Mouse (Mus musculus) forebrain, postnatal 0 days (tissue): ENCODE results near the gene Kcnk1. TPM values are rescaled to one million over a fixed set of nuclear protein-coding genes. Genes with fewer than 3 reads are reported as not detected.

Experiments used
- ATAC-seq: fragments of 200-750 bp; cut with Nextera tagmentation; 2 replicates; pipeline ENCODE4 v1.8.0; 2017; ENCODE audit warnings: mild to moderate bottlenecking, moderate library complexity
- DNase-seq: peaks from one replicate; pipeline ENCODE4 v3.0.0-alpha.2; 2015
- H3K27ac ChIP-seq: fragments of 300-500 bp; sonication (generic); 2 replicates; pipeline ENCODE4 v1.5.1; 2014; ENCODE audit warnings: low read depth, mild to moderate bottlenecking, antibody characterized with exemption, low read length, moderate library complexity, mixed read lengths
- H3K27me3 ChIP-seq: fragments of 300-500 bp; sonication (generic); 2 replicates; pipeline ENCODE4 v1.6.1; 2014; ENCODE audit warnings: mild to moderate bottlenecking, low read length, mixed read lengths; ENCODE audit not compliant: insufficient read depth
- H3K36me3 ChIP-seq: fragments of 300-500 bp; sonication (generic); 2 replicates; pipeline ENCODE4 v1.6.1; 2014; ENCODE audit warnings: mild to moderate bottlenecking, moderate library complexity; ENCODE audit not compliant: insufficient read depth
- H3K4me1 ChIP-seq: fragments of 300-500 bp; sonication (generic); 2 replicates; pipeline ENCODE4 v1.6.1; 2014; ENCODE audit warnings: antibody characterized with exemption; ENCODE audit not compliant: insufficient read depth
- H3K4me2 ChIP-seq: fragments of 300-500 bp; sonication (generic); 2 replicates; pipeline ENCODE4 v1.6.1; 2014; ENCODE audit warnings: low read depth, mild to moderate bottlenecking, moderate library complexity
- H3K4me3 ChIP-seq: fragments of 300-500 bp; sonication (generic); 2 replicates; pipeline ENCODE4 v1.5.1; 2014; ENCODE audit warnings: low read depth, low read length, mixed read lengths
- H3K9ac ChIP-seq: fragments of 300-500 bp; sonication (generic); 2 replicates; pipeline ENCODE4 v1.6.1; 2014; ENCODE audit warnings: mild to moderate bottlenecking
- H3K9me3 ChIP-seq: fragments of 300-500 bp; sonication (generic); 2 replicates; pipeline ENCODE4 v1.6.1; 2016; ENCODE audit warnings: low read length
- CTCF ChIP-seq: sonication (generic); IDR thresholded peaks from 2 replicates; pipeline ENCODE4 v1.5.1; 2016; ENCODE audit warnings: antibody characterized with exemption, control low read depth, low read depth
- WGBS: fragments of 180-500 bp; shearing (Covaris S2); extraction: QIAGEN DNeasy Blood & Tissue Kit; methylation state at CpG from one replicate; pipeline ENCODE4 v1.1.7; 2014; 5-methylcytosine and 5-hydroxymethylcytosine counted together
- polyA plus RNA-seq: library from polyadenylated mRNA; unstranded; fragments of >200 nt; fragmentation: Nextera tagmentation; extraction: Ambion mirVana; gene quantifications from 2 replicates; pipeline ENCODE4 v1.2.1, GENCODE M21; 2015
- total RNA-seq: library from RNA; depleted of rRNA; stranded (reverse); fragments of >200 nt; gene quantifications from 2 replicates; pipeline ENCODE4 v1.2.3, GENCODE M21; 2014; rRNA removed

The Kcnk1 gene
- 43.6 and 43.9 TPM in 2 replicates for total RNA-seq
- polyA plus RNA-seq, result 32.3 and 38.8 TPM in 2 replicates

DNA sequence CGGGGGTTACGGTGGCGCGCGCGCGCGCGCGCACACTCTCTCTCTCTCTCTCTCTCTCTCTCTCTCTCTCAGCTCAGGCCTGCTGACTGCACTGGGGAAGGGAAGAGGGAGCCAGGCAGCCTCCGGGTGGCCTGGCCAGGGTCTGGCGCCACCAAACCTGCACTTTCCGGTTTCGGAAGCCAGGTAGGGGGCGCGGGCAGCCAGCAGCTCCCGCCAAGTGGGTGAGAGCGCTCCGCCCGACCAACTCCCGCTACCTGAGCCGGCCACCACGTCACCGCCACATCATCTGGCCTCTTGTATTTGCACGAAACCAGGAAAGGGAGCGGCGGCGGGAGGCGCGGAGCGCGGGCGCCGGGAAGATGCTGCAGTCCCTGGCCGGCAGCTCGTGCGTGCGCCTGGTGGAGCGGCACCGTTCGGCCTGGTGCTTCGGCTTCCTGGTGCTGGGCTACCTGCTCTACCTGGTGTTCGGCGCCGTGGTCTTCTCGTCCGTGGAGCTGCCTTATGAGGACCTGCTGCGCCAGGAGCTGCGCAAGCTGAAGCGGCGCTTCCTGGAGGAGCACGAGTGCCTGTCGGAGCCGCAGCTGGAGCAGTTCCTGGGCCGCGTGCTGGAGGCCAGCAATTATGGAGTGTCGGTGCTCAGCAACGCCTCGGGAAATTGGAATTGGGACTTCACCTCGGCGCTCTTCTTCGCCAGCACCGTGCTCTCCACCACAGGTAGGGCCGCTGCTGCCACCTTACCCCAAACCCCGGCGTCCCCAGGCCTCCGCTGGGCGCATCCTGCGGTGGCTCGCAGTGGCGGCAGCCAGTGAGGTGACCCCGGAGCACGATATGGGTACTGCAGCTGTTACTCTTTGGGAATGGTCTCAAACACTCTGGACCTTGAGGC is at the start of gene Kcnk1:
Gene Kcnk1 (plus strand): TSS at position 70 of the 886 bp plus-strand sequence.
- Histone ChIP-seq H3K9me3 (no peaks in the 10 kb centered on the region), H3K36me3 (no peaks in the 10 kb centered on the region), H3K4me1 (peaks cover 22% of the 10 kb centered on the region), H3K4me3 (peak within 1 kb of the TSS; percentile 64), H3K27ac (peak within 1 kb of the TSS; percentile 83), H3K9ac (peak within 1 kb of the TSS; percentile 84), H3K27me3 (no peaks in the 10 kb centered on the region; the same call in 1 of the 2 replicates), H3K4me2 (peak within 1 kb of the TSS; percentile 82)
- 2% methylated on average over 73 of the region's 73 CpGs for WGBS
- ATAC-seq (peak; percentile 86), DNase-seq (peak; percentile 73)
- TF ChIP-seq CTCF, result peak; percentile 27; the same call in 1 of the 2 replicates

DNA sequence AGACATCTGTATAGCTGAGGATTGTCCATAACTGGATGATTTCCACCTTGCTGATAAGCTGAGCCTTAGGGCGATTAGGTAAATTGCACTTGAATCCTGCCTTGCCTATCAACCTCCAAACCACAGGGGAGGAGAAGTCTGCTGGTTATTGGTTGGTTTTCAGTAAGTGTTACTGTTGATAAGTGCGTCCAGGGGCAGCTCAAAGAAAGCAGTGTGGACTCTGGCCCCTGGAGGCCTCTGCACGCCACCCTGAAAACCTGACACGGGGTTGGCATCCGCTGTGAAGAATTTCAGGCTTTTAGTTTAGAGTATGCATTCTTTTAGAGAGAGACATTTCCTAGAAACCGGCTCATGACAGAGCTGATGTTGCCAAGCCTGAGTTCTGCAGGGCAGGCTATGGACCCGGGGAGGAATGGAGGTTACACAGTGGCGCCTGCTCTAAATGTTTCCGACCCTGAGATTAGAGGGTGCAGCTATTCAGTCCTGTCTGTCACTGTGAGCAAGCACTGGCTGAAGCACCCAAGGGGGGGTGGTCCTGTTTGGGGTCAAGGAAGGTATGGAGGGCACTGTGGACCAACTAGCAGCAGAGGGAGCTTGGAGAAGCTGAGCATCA is 46.2 kb upstream of the Kcnk1 start:
- no peak for TF ChIP-seq CTCF
- 87% methylated on average over 9 of the region's 9 CpGs for WGBS
- no peak overlapping the region for H3K4me3 ChIP-seq

DNA sequence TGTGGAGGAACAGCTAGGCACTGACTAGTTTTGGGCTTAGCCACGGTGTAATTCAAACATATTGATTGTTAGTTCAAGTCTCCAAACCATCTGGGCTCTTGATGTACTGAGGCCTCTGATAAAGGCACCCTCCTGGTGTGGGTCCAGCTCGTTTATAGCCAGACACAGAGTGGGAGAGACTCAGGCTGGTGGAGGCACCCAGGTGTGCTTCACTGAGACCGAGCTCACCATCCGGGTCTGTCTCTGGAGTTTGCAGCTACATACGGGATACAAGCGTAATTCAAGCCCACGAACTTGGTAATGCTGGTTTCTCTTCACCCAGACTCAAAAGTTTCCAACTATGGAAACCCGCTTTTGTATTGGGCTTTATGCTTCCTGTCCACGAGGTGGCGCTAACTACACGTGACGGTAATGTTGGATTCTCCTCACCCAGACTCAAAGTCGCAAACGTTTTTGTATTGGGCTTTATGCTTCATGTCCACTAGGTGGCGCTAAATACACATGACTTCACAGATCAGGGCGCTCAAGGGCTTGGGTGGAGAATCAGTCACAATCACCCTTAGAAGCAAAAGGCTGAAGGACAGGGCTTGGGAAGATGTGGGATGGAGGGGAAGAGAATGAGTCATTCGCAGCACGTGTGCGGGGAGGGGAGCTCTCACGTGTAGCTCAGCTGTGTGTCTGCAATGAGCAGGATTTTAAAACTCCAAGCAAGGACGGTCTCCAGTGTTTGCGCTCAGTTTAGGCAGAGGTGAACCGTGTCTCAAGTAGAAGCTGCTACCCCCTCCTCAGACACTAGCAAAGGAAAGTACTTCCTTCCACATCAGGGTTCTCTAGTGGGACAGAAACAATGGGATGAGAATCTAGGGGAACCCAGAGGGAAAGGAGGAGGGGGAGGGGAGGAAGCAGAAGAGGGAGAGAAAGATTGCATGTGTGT is 44.7 kb upstream of the Kcnk1 start:
- Histone ChIP-seq H3K27me3 (no peaks in the 10 kb centered on the region), H3K27ac (no peak overlapping the region), H3K9me3 (no peaks in the 10 kb centered on the region), H3K4me3 (no peak overlapping the region), H3K9ac (no peak overlapping the region), H3K4me1 (no peaks in the 10 kb centered on the region), H3K4me2 (peak overlapping the region; percentile 21; the same call in 1 of the 2 replicates), H3K36me3 (no peaks in the 10 kb centered on the region)
- WGBS, result 23% methylated on average over 23 of the region's 23 CpGs
- peak; percentile 100 for TF ChIP-seq CTCF
- DNase-seq, result peak; percentile 97
- ATAC-seq, result peak; percentile 94

More for the DNA sequence above, 46.2 kb upstream of the Kcnk1 start:
- Histone ChIP-seq H3K4me1 (no peaks in the 10 kb centered on the region), H3K9me3 (no peaks in the 10 kb centered on the region), H3K4me2 (no peak overlapping the region), H3K36me3 (no peaks in the 10 kb centered on the region), H3K9ac (no peak overlapping the region), H3K27ac (no peak overlapping the region), H3K27me3 (no peaks in the 10 kb centered on the region)
- ATAC-seq (no peak), DNase-seq (no peak)

DNA sequence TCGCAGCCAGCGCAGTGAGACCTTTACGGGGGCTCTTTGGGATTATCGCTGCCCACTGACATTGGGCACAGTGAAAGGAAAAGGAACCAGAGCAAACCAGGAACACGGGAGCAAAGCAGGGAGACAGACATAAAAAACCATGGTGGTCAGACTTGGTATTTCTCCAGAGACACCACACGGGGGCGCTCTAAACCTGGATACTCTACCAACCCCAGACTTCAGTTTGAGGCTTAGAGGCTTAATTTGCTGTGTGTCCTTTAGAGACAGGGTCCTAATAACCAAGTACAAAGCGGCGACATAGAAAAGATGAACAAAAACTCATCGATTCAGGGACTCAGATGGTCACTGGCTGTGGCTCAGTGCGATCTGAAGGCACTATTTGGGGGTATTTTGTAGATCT is 39.3 kb upstream of the Kcnk1 start:
- ATAC-seq, result peak; percentile 50; the same call in 1 of the 2 replicates
- TF ChIP-seq CTCF, result peak; percentile 84
- H3K27ac ChIP-seq, result no peak overlapping the region
- H3K9ac ChIP-seq, result no peak overlapping the region
- peaks cover 3% of the 10 kb centered on the region; the same call in 1 of the 2 replicates for H3K9me3 ChIP-seq
- H3K27me3 ChIP-seq, result no peaks in the 10 kb centered on the region; the same call in 1 of the 2 replicates
- H3K4me2 ChIP-seq, result peak overlapping the region; percentile 14; the same call in 1 of the 2 replicates
- DNase-seq, result peak; percentile 83
- WGBS, result 11% methylated on average over 11 of the region's 11 CpGs
- H3K4me3 ChIP-seq, result no peak overlapping the region
- no peaks in the 10 kb centered on the region for H3K4me1 ChIP-seq
- no peaks in the 10 kb centered on the region for H3K36me3 ChIP-seq

DNA sequence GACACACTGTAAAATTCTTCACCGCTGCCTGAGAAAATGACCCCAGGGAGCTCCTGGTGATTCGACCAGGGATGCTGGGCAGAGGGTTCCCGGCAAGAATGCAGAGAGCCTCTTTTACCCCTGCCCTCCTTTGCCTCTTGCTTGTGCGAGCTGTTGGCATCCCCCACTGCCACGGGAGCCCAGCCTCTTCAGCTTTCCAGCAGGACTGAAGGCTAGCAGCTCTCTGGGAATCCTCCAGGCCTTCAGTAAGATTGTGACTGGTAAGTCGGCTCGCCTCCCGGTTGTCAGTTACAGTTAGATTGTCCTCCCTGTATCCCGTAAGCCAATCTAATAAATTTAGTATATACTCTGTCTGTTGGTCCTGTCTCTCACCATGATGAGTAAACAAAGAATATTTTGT is 38.2 kb upstream of the Kcnk1 start:
- Histone ChIP-seq H3K4me1 (no peaks in the 10 kb centered on the region), H3K27me3 (no peaks in the 10 kb centered on the region; the same call in 1 of the 2 replicates), H3K4me3 (no peak overlapping the region), H3K27ac (no peak overlapping the region), H3K9me3 (peaks cover 8% of the 10 kb centered on the region; the same call in 1 of the 2 replicates), H3K9ac (no peak overlapping the region), H3K4me2 (no peak overlapping the region), H3K36me3 (no peaks in the 10 kb centered on the region)
- 75% methylated on average over 9 of the region's 9 CpGs for WGBS
- ATAC-seq (no peak), DNase-seq (no peak)
- TF ChIP-seq CTCF, result no peak
